Mouse (Mus musculus): ENCODE results near the gene Acap2. TPM values are rescaled to one million over a fixed set of nuclear protein-coding genes. Genes with fewer than 3 reads are reported as not detected.
A peak's percentile ranks its signal among the peaks of the same experiment; 100 is the strongest.

The Acap2 gene
- total and polyA plus RNA-seq, 3 experiments, result 31.5 to 47.4 (median 36.9) TPM

DNA sequence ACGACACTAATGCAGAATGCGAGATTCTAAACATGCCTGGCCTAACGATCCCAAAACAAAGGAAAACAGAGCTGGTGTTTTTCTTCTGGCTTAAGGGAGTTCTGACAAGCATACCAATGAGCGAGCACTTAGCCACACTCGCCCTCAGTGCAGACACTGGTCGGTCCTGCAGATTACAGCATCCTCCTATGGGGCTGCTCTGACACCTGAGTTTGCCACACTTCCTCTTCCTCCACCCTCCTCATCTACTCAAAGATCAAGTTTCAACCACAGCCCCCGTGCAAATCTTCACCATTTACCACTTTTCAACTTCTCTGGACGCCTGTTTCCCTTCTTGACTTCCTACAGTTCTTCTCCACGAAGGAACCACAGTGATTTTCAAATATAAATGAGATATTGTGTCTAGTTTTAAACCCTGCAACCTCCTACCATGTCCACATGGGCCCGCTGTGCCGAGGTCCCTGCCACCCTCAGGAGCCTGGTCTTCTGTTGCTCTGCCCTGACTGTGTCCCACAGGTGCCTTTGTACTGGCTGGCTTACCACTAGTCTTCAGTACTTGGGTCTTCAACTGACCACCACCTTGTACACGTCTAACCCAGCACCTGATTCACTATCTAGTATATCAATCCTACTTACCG is 64.3 kb downstream of the Acap2 start:
- no peak overlapping the region for H3K9ac ChIP-seq (ENCODE audit: insufficient read depth, low read depth)
- H3K4me2 ChIP-seq (ENCODE audit: insufficient read depth, low read depth, poor library complexity, severe bottlenecking), result peak overlapping the region; percentile 46; the same call in 1 of the 2 replicates
- peaks cover 25 to 64% of the 10 kb centered on the region in 2 experiments for H3K36me3 ChIP-seq (replicated peaks in 1 of 2; ENCODE audit: control insufficient read depth in 1 of 2, insufficient read depth in 1 of 2, low read length in 1 of 2)
- no peaks in the 10 kb centered on the region for H3K27me3 ChIP-seq (replicated peaks)
- peak overlapping the region in 1 of 3 experiments; percentile 35 for H3K4me3 ChIP-seq (replicated peaks in 1 of 3; ENCODE audit: low read depth in 2 of 3, low read length in 2 of 3, poor library complexity in 1 of 3)
- peak overlapping the region; percentile 50 for H3K27ac ChIP-seq (ENCODE audit: insufficient read depth, low read depth)
- peaks cover 8 to 38% of the 10 kb centered on the region in 2 experiments for H3K4me1 ChIP-seq (ENCODE audit: control insufficient read depth in 1 of 2, insufficient read depth in 2 of 2)
- no peaks in the 10 kb centered on the region for H3K79me2 ChIP-seq (replicated peaks; ENCODE audit: control insufficient read depth, extremely low read depth, insufficient read depth, poor library complexity, severe bottlenecking)
- dilution Hi-C loops (cut with MboI; ENCODE audit: extremely low pct_ligation_motif_present, extremely low pct_unique_long_range_greater_than_20kb, low sequenced_read_pairs), result no loop called here
- H3K9me3 ChIP-seq (replicated peaks; ENCODE audit: low read length), result no peaks in the 10 kb centered on the region
- in situ Hi-C loops (cut with MboI; ENCODE audit: low pct_ligation_motif_present, low pct_unique_long_range_greater_than_20kb, low sequenced_read_pairs), result no loop called here
- peak; percentile 79 for DNase-seq (ENCODE audit: extremely low read depth)
- TF ChIP-seq KAT2A (IDR thresholded peaks at IDR 0.05; ENCODE audit: insufficient replicate concordance, low read length) (no peak), ZKSCAN1 (IDR thresholded peaks at IDR 0.05; ENCODE audit: borderline replicate concordance, low read depth, low read length) (no peak), ELF1 (IDR thresholded peaks at IDR 0.05; ENCODE audit: low read depth, low read length) (peak; percentile 62), MXI1 (IDR thresholded peaks at IDR 0.05; ENCODE audit: low read depth, low read length) (no peak), SIN3A (IDR thresholded peaks at IDR 0.05; ENCODE audit: low read length) (peak; percentile 53; the same call in 1 of the 2 replicates), IRF4 (IDR thresholded peaks at IDR 0.05; ENCODE audit: low read depth, low read length) (0 out of 2 replicates have a peak, but pooled peaks have one; percentile 13), HCFC1 (IDR thresholded peaks at IDR 0.05; ENCODE audit: low read depth, low read length) (0 out of 2 replicates have a peak, but pooled peaks have one; percentile 13), SMC3 (IDR thresholded peaks at IDR 0.05; ENCODE audit: low read depth, low read length) (peak; percentile 46), JUND (conservative IDR thresholded peaks at IDR 0.05; ENCODE audit: low read depth, low read length) (no peak), PAX5 (IDR thresholded peaks at IDR 0.05; ENCODE audit: low read length) (no peak), ZNF384 (IDR thresholded peaks at IDR 0.05; ENCODE audit: low read depth, low read length) (no peak), MYC (IDR thresholded peaks at IDR 0.05; ENCODE audit: low read depth, low read length) (peak; percentile 58; the same call in 1 of the 2 replicates), MAZ (IDR thresholded peaks at IDR 0.05; ENCODE audit: low read depth, low read length) (0 out of 2 replicates have a peak, but pooled peaks have one; percentile 43), ZMIZ1 (IDR thresholded peaks at IDR 0.05; ENCODE audit: low read depth, low read length) (no peak), RAD21 (IDR thresholded peaks at IDR 0.05; ENCODE audit: low read depth, low read length) (peak; percentile 22), UBTF (IDR thresholded peaks at IDR 0.05; ENCODE audit: low read depth, low read length) (no peak), MEF2A (IDR thresholded peaks at IDR 0.05; ENCODE audit: borderline replicate concordance, low read depth, low read length) (no peak), BHLHE40 (IDR thresholded peaks at IDR 0.05; ENCODE audit: low read depth, low read length) (peak; percentile 82), EP300 (IDR thresholded peaks at IDR 0.05; ENCODE audit: low read length) (peak; percentile 70), ETS1 (conservative IDR thresholded peaks at IDR 0.05; ENCODE audit: low read depth, low read length) (peak; percentile 53; the same call in 1 of the 2 replicates), GABPA (IDR thresholded peaks at IDR 0.05; ENCODE audit: insufficient replicate concordance, low read depth, low read length) (no peak), RCOR1 (conservative IDR thresholded peaks at IDR 0.05; ENCODE audit: low read depth, low read length) (no peak), MAFK (IDR thresholded peaks at IDR 0.05; ENCODE audit: insufficient replicate concordance, low read length) (no peak), CTCF (conservative IDR thresholded peaks at IDR 0.05 in 1 of 2, IDR thresholded peaks at IDR 0.05 in 1 of 2; ENCODE audit: low read depth in 2 of 2, low read length in 2 of 2) (peak in 1 of 2 experiments; percentile 49; a peak in 2 of 4 replicates), NELFE (IDR thresholded peaks at IDR 0.05; ENCODE audit: low read depth, low read length) (no peak), TCF12 (IDR thresholded peaks at IDR 0.05; ENCODE audit: low read depth, low read length) (peak; percentile 26; the same call in 1 of the 2 replicates), USF2 (conservative IDR thresholded peaks at IDR 0.05; ENCODE audit: low read depth, low read length) (no peak), MAX (IDR thresholded peaks at IDR 0.05; ENCODE audit: low read length) (peak; percentile 51; the same call in 1 of the 2 replicates)

Measured in CH12.LX (cell line).